In the genomic region with DNA sequence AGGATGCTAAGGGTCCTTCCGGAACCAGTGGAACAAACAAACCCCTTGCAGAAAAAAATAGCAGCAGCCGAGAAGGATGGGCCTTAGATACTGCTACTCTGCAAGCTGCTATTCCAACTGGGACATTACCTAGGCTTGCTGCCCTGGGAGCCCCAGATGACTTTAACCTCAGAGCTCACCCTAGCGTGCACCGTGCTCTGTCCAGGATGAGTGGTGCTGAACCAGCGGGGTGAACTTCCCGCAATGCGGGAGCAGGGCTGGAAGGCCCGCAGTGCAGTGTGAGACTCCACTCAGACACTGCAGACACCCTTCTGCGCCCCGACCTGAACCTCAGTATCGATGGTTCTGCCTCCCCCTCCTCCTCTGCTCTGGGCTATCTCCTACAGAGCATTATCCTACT, we compare ENCODE assay signal across 14 mouse cellular contexts. TPM values are rescaled to one million over a fixed set of nuclear protein-coding genes. Genes with fewer than 3 reads are reported as not detected.
A peak's percentile ranks its signal among the peaks of the same experiment; 100 is the strongest.
DNase-seq lines count a peak whose midpoint lies in the region; ATAC-seq and TF ChIP-seq lines count a peak whose summit lies in the region.
"Had no signal": no experiment of that assay in that cellular context is flagged by ENCODE, and none has a peak within 500 bp of the region (broad histone marks: within the 10 kb centered on the region; RNA-seq: fewer than 3 reads in every experiment).

No protein-coding gene starts in this region.

- no peak overlapping the region for H3K27ac ChIP-seq in intestine, embryonic 14.5 days (ENCODE audit: low read depth)
- H3K27ac ChIP-seq in intestine, embryonic 16.5 days (ENCODE audit: low read length), result no peak overlapping the region
- H3K27ac ChIP-seq: heart, embryonic 13.5 days; liver, embryonic 15.5 days; midbrain, embryonic 15.5 days had no signal

- H3K4me1 ChIP-seq in intestine, embryonic 14.5 days (replicated peaks; ENCODE audit: control insufficient read depth, insufficient read depth, low read length), result no peaks in the 10 kb centered on the region
- H3K4me1 ChIP-seq in intestine, embryonic 16.5 days (ENCODE audit: control insufficient read depth, insufficient read depth, low read length), result no peaks in the 10 kb centered on the region
- no peaks in the 10 kb centered on the region for H3K4me1 ChIP-seq in lung, adult 2 months (ENCODE audit: control insufficient read depth, insufficient read depth, low read length)
- H3K4me1 ChIP-seq: heart, embryonic 13.5 days; liver, embryonic 15.5 days; midbrain, embryonic 15.5 days had no signal

- H3K9ac ChIP-seq in intestine, embryonic 14.5 days (ENCODE audit: low read length), result no peak overlapping the region
- no peak overlapping the region for H3K9ac ChIP-seq in intestine, embryonic 16.5 days (ENCODE audit: low read depth, low read length)
- H3K9ac ChIP-seq: forebrain, postnatal 0 days; heart, embryonic 13.5 days; liver, embryonic 15.5 days; midbrain, embryonic 15.5 days had no signal

- no peak for TF ChIP-seq POLR2A in lung, adult 2 months (IDR thresholded peaks at IDR 0.05; ENCODE audit: borderline replicate concordance, extremely low read depth, low read depth, low read length)

- no peaks in the 10 kb centered on the region for H3K27me3 ChIP-seq in intestine, embryonic 14.5 days (replicated peaks; ENCODE audit: control insufficient read depth, insufficient read depth, low read length)
- no peaks in the 10 kb centered on the region; the same call in 1 of the 2 replicates for H3K27me3 ChIP-seq in intestine, embryonic 16.5 days (replicated peaks; ENCODE audit: control insufficient read depth, insufficient read depth, low read length)
- H3K27me3 ChIP-seq: liver, embryonic 15.5 days had no signal

- no peak for TF ChIP-seq CTCF in lung, adult 2 months (IDR thresholded peaks at IDR 0.05; ENCODE audit: insufficient read depth, low read length)

- H3K9me3 ChIP-seq in intestine, embryonic 14.5 days (ENCODE audit: control insufficient read depth, low read length), result no peaks in the 10 kb centered on the region
- H3K9me3 ChIP-seq in intestine, embryonic 16.5 days (ENCODE audit: control insufficient read depth, low read length), result no peaks in the 10 kb centered on the region
- H3K9me3 ChIP-seq: heart, embryonic 13.5 days; liver, embryonic 15.5 days; midbrain, embryonic 15.5 days had no signal

- H3K4me2 ChIP-seq in intestine, embryonic 14.5 days (ENCODE audit: low read length), result no peak overlapping the region
- no peak overlapping the region for H3K4me2 ChIP-seq in intestine, embryonic 16.5 days (ENCODE audit: low read depth, low read length)
- H3K4me2 ChIP-seq: heart, embryonic 13.5 days; liver, embryonic 15.5 days; midbrain, embryonic 15.5 days had no signal

- H3K4me3 ChIP-seq in intestine, embryonic 14.5 days (ENCODE audit: low read depth, low read length), result no peak overlapping the region
- no peak overlapping the region for H3K4me3 ChIP-seq in intestine, embryonic 16.5 days (ENCODE audit: low read length)
- H3K4me3 ChIP-seq in lung, adult 2 months (replicated peaks; ENCODE audit: extremely low read depth, low read depth, low read length), result no peak overlapping the region
- H3K4me3 ChIP-seq: heart, embryonic 13.5 days; liver, embryonic 15.5 days; midbrain, embryonic 15.5 days had no signal

- DNase-seq in adrenal gland, postnatal 10 days, result peak; percentile 59
- DNase-seq in adrenal gland, adult 18-20 months (ENCODE audit: low spot score in 2 of 2), result no peak
- DNase-seq in intestine, embryonic 14.5 days (ENCODE audit: low spot score), result peak; percentile 85
- DNase-seq in thymus, postnatal 4 days, result peak; percentile 37
- no peak for DNase-seq in thymus, postnatal 14 days
- DNase-seq in yolk sac, embryonic 10.5 days (ENCODE audit: low spot score), result peak; percentile 15
- no peak for DNase-seq in lung, adult 2 months
- DNase-seq: cerebellum, postnatal 10 days; forebrain, postnatal 0 days had no signal

- 12% methylated on average over 11 of the region's 11 CpGs for whole genome bisulfite sequencing in intestine, embryonic 14.5 days
- WGBS in intestine, embryonic 16.5 days, result 9% methylated on average over 11 of the region's 11 CpGs
- 15% methylated on average over 11 of the region's 11 CpGs for WGBS in lung, adult 2 months

- no peaks in the 10 kb centered on the region for H3K36me3 ChIP-seq in intestine, embryonic 14.5 days (ENCODE audit: control insufficient read depth, insufficient read depth, low read length)
- H3K36me3 ChIP-seq in intestine, embryonic 16.5 days (ENCODE audit: control insufficient read depth, insufficient read depth, low read length), result no peaks in the 10 kb centered on the region
- H3K36me3 ChIP-seq: heart, embryonic 13.5 days; liver, embryonic 15.5 days; midbrain, embryonic 15.5 days had no signal

- ATAC-seq in intestine, embryonic 14.5 days (replicated peaks; ENCODE audit: low FRiP score, low TSS enrichment, low read depth), result no peak
- no peak for ATAC-seq in intestine, embryonic 16.5 days
- ATAC-seq: forebrain, postnatal 0 days; midbrain, embryonic 15.5 days had no signal

RNA-seq across cellular contexts. Expression of a gene that starts 14.8 kb away (rescaled TPM):
- total RNA-seq in adrenal gland, postnatal 10 days (2021), result under 1 TPM; 0.51 to 0.57 TPM
- total RNA-seq in adrenal gland, adult 18-20 months (2021), result under 1 TPM; 0.50 to 0.74 TPM
- 0.61 and 0.69 TPM in 2 replicates for polyA plus RNA-seq in intestine, embryonic 14.5 days (2014; fragmentation: Nextera tagmentation; extraction: Ambion mirVana)
- 0.53 and 0.62 TPM in 2 replicates for polyA plus RNA-seq in intestine, embryonic 16.5 days (2015; fragmentation: Nextera tagmentation; extraction: Ambion mirVana)
- polyA plus RNA-seq in lung, adult 2 months (2012; rRNA removed), result not detected in 2 replicates
- total RNA-seq: MEL had no signal
- polyA plus RNA-seq: liver, embryonic 15.5 days had no signal

Comparison
In these comparisons a context has a peak if more than half of its experiments do, and no peak if none do; other contexts are left out.
1. DNase-seq: peak in adrenal gland, postnatal 10 days (single experiment), intestine, embryonic 14.5 days (single experiment), thymus, postnatal 4 days (single experiment) and yolk sac, embryonic 10.5 days (single experiment); none in adrenal gland, adult 18-20 months (0 of 2), thymus, postnatal 14 days (single experiment) and lung, adult 2 months (single experiment).